Mouse (Mus musculus) kidney, adult 11 months (tissue): Measurements from ENCODE around the gene Ttc30b.
"Not testable (repeated sequence)": the region's sequence is repeated elsewhere in the genome, so short reads cannot be mapped to it uniquely, and the experiment has no call there.

Experiments
- DNase-seq: peaks from one replicate; pipeline ENCODE4 v3.0.0; 2022

Gene Ttc30b

GRCm38 (mm10) chr2:75937520-75938116 lies 767 bp downstream of the Ttc30b start:
- peak; percentile 13 for DNase-seq

GRCm38 (mm10) chr2:75936685-75937084 lies 1.7 kb downstream of the Ttc30b start:
- DNase-seq, result not testable (repeated sequence)

GRCm38 (mm10) chr2:75933541-75933940 lies 4.8 kb downstream of the Ttc30b start:
- no peak for DNase-seq

GRCm38 (mm10) chr2:75930941-75931340 lies 7.4 kb downstream of the Ttc30b start:
- no peak for DNase-seq

GRCm38 (mm10) chr2:75929786-75930444 lies 8.5 kb downstream of the Ttc30b start:
- DNase-seq, result no peak

GRCm38 (mm10) chr2:75929141-75929540 lies 9.2 kb downstream of the Ttc30b start:
- no peak for DNase-seq

GRCm38 (mm10) chr2:75928011-75928410 lies 10.4 kb downstream of the Ttc30b start:
- DNase-seq, result no peak

- no peak for DNase-seq
These were observed 12.3 kb downstream of the Ttc30b start for GRCm38 (mm10) chr2:75926061-75926460.

GRCm38 (mm10) chr2:75923807-75924340 lies 14.5 kb downstream of the Ttc30b start:
- no peak for DNase-seq

GRCm38 (mm10) chr2:75915040-75915439 lies 23.3 kb downstream of the Ttc30b start:
- DNase-seq, result no peak

- DNase-seq, result no peak
These were observed 31.2 kb downstream of the Ttc30b start for GRCm38 (mm10) chr2:75907142-75907541.

- DNase-seq, result no peak
These were observed 36.5 kb downstream of the Ttc30b start for GRCm38 (mm10) chr2:75901869-75902268.

- DNase-seq, result no peak
These were observed 38.1 kb downstream of the Ttc30b start for GRCm38 (mm10) chr2:75900281-75900680.

- DNase-seq, result no peak
These were observed 42.7 kb downstream of the Ttc30b start for GRCm38 (mm10) chr2:75895711-75896110.

GRCm38 (mm10) chr2:75891981-75892380 lies 46.4 kb downstream of the Ttc30b start:
- DNase-seq, result no peak
